Mouse (Mus musculus) small intestine, adult 2 months (tissue): Measurements from ENCODE around the gene Gemin7. TPM values are rescaled to one million over a fixed set of nuclear protein-coding genes. Genes with fewer than 3 reads are reported as not detected.
A peak's percentile ranks its signal among the peaks of the same experiment; 100 is the strongest.

Source experiments
- H3K27ac ChIP-seq: fragments of 200-500 bp; 2 replicates; pipeline ENCODE4 v1.5.1; 2012; ENCODE audit warnings: low read depth, low read length, control low read depth, inconsistent platforms; ENCODE audit not compliant: insufficient read depth
- H3K27me3 ChIP-seq: fragments of 200-500 bp; 2 replicates; pipeline ENCODE4 v1.6.1; 2012; ENCODE audit warnings: mild to moderate bottlenecking, moderate library complexity, low read length, inconsistent platforms; ENCODE audit not compliant: control insufficient read depth, insufficient read depth
- H3K36me3 ChIP-seq: fragments of 200-500 bp; 2 replicates; pipeline ENCODE4 v1.6.1; 2012; ENCODE audit warnings: mild to moderate bottlenecking, low read length, control low read depth, inconsistent platforms; ENCODE audit not compliant: control insufficient read depth, insufficient read depth
- H3K4me1 ChIP-seq: fragments of 200-500 bp; 2 replicates; pipeline ENCODE4 v1.6.1; 2012; ENCODE audit warnings: low read length, inconsistent platforms, mixed read lengths; ENCODE audit not compliant: control insufficient read depth, insufficient read depth, insufficient read length
- H3K4me3 ChIP-seq: fragments of 200-500 bp; 2 replicates; pipeline ENCODE4 v1.5.1; 2012; ENCODE audit warnings: low read depth, mild to moderate bottlenecking, control low read depth, inconsistent platforms, low read length, moderate library complexity
- CTCF ChIP-seq: fragments of 200-500 bp; IDR thresholded peaks from 2 replicates; pipeline ENCODE4 v1.5.1; 2012; ENCODE audit warnings: low read depth, mild to moderate bottlenecking, control low read depth, inconsistent platforms, low read length, moderate library complexity, mixed read lengths; ENCODE audit not compliant: insufficient replicate concordance, insufficient read length; ENCODE audit errors: extremely low read depth
- POLR2A ChIP-seq: fragments of 200-500 bp; IDR thresholded peaks from 2 replicates; pipeline ENCODE4 v1.6.1; 2012; ENCODE audit warnings: low read depth, mild to moderate bottlenecking, control low read depth, inconsistent platforms, low read length, moderate library complexity
- WGBS: fragments of 180-500 bp; shearing (Covaris S2); methylation state at CpG from one replicate; pipeline ENCODE4 v1.1.7; 2018; 5-methylcytosine and 5-hydroxymethylcytosine counted together
- polyA plus RNA-seq: library from polyadenylated mRNA; depleted of rRNA; stranded (reverse); fragments of >200 nt; gene quantifications from 2 replicates; pipeline ENCODE4 v1.2.3, GENCODE M21; 2012; rRNA removed

Gemin7 gene
- 85.5 and 146 TPM in 2 replicates for polyA plus RNA-seq

DNA sequence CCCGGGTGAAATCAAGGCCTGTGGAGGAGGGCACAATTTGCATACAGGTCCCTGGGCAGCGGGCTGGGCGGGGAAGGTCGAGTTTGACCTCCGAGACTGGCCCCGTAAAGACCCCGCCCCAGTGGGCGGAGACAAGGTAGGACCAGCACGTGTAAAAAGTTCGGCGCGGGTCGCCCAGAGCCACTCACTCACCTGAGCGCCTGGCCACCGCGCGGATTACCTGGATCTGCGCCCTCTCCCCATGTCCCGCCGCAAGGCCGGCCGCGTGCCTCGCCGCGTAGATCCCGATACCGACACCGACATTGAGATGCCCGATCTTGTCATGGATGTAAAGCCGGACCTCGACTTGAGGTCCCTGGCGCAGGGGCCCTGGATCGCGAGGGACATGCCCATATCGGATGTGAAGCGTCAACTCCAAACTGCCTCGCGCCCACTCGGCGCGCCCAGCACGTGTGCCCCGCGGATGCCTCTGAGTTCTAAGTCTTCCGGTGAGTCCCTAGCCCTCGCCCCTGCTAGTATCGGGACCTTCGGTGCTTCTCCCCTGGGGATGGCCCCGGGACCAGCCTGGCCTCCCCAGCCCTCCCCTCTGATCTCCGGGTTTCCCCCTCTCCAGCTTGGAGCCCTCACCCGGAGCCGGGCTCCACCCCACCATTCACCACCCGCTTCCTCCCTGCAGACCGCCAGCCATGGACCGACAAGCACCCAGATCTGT, at the start of gene Gemin7, which contains the start of gene Zfp296:
Gemin7 (minus strand) TSS at position 455 of the 712 bp plus-strand sequence.
Zfp296 (plus strand) TSS at position 147 of the 712 bp plus-strand sequence.
- Histone ChIP-seq H3K27ac (no peak within 1 kb of the TSS), H3K4me3 (peak within 1 kb of the TSS; percentile 68), H3K27me3 (no peaks in the 10 kb centered on the region), H3K4me1 (peaks cover 13% of the 10 kb centered on the region), H3K36me3 (peaks cover 15% of the 10 kb centered on the region)
- WGBS: under 1% methylated on average over 56 of the region's 56 CpGs
- no peak for TF ChIP-seq CTCF
- TF ChIP-seq POLR2A: no peak

DNA sequence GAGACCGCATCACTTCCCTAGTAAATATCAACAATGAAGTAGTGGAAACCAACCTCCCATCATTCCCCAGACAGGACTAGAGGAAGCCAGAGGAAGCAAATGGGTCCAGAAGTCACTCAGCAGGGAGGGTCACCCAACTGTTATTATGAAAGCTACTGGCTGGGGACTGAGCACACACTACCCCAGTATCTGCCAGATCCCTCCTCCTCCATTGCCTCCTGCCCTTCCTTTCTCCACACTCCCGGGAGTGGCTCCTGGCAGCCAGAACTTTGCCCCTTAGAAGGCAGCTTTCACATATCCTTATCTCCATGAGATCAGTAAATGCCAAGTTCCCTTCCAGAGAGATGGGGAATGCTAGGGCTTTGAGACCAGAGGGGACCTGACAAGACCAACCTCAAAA, 46.0 kb upstream of the Gemin7 start:
- no peak for TF ChIP-seq CTCF
- no peak for TF ChIP-seq POLR2A
- Histone ChIP-seq H3K36me3 (peaks cover 9% of the 10 kb centered on the region), H3K27ac (peak overlapping the region; percentile 98), H3K4me3 (peak overlapping the region; percentile 41), H3K27me3 (no peaks in the 10 kb centered on the region), H3K4me1 (peaks cover 31% of the 10 kb centered on the region)
- WGBS: 13% methylated on average over 2 of the region's 2 CpGs

DNA sequence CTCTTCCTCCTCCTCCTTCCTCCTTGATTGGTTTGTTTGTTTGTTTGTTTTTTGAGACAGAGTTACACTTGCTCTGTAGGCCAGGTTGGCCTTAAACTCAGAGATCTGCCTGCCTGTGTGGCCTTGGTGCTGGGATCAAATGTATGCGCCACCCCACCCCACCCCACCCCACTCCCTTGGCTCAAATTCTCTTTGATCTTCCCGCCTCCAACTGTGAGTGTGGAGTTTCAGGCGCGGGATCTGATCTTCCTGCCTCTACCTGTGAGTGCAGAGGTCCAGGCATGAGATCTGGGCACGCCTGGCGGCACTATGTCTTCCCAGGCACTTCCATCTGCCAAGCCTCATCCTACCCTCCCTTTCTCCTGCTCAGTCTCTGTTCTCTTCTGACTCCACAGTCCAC, 44.8 kb upstream of the Gemin7 start:
- peak overlapping the region; percentile 98 for H3K27ac ChIP-seq
- TF ChIP-seq CTCF (no peak), POLR2A (no peak)
- H3K4me3 ChIP-seq: peak overlapping the region; percentile 41; the same call in 1 of the 2 replicates
- no peaks in the 10 kb centered on the region for H3K27me3 ChIP-seq
- WGBS: 26% methylated on average over 6 of the region's 6 CpGs
- H3K4me1 ChIP-seq: peaks cover 31% of the 10 kb centered on the region
- H3K36me3 ChIP-seq: peaks cover 18% of the 10 kb centered on the region

DNA sequence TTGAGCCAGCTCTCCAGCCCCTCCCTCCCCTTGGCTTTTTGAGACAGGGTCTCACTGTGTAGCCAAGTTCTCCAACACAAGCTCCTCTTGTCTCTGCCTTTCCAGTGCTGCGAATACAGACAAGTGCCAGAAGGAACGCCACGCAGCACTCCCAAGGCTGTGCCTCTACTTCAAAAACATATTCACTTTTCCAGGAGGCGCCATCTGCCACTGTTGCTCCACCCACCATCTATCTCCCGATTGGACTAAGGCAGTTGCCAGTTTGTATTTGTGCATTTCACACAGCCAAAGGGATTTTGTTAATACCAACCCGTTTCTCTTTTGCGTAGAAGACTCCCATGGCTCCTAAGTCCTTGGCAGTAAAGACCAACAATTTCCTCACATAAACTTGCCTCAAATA, 43.4 kb upstream of the Gemin7 start:
- TF ChIP-seq CTCF (no peak), POLR2A (no peak)
- Histone ChIP-seq H3K4me3 (no peak overlapping the region), H3K36me3 (peaks cover 32% of the 10 kb centered on the region), H3K27ac (no peak overlapping the region), H3K27me3 (no peaks in the 10 kb centered on the region), H3K4me1 (peaks cover 30% of the 10 kb centered on the region)
- WGBS: 85% methylated on average over 7 of the region's 7 CpGs

DNA sequence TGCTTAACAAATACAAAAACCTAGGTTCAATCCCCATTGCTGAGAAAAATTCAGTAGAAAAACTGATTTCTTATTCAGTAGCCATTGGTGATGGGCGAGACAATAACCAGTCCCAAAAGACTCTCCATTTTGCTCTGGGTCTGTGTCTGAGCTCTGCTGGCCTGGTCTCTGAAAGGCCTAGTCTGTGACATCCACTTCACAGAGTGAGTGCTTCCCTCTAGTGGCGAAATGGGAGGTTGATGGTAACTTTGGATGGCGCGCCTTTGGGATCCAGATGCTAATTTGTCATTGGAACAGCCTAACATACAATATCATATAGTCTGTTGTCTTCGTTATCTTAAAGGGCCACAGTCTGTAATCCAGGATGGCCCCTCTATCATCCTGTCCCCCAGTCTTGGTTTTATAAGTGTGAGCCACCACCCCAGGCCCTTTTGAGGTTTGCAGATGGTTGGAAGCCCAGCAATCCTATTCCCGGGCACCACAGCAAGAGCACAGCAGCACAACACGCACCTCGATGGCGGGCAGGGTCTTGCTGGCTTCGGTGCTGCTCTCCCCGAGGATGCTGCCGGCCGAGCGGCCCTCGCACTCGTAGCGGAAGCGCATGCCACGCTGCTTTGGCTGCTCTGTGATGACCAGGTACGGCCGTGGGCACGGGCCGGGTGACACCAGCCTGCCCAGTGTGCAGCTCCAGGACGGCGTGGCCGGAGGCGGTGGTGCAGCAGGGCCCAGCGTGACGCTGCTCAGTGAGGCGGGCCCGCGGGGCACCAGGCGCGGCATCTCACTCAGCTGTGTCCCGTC, 41.8 kb upstream of the Gemin7 start:
- Histone ChIP-seq H3K36me3 (peaks cover 46% of the 10 kb centered on the region), H3K4me1 (peaks cover 37% of the 10 kb centered on the region), H3K4me3 (peak overlapping the region; percentile 4; the same call in 1 of the 2 replicates), H3K27me3 (no peaks in the 10 kb centered on the region), H3K27ac (no peak overlapping the region)
- TF ChIP-seq CTCF: peak; percentile 81; the same call in 1 of the 2 replicates
- TF ChIP-seq POLR2A: no peak
- WGBS: 40% methylated on average over 35 of the region's 35 CpGs

DNA sequence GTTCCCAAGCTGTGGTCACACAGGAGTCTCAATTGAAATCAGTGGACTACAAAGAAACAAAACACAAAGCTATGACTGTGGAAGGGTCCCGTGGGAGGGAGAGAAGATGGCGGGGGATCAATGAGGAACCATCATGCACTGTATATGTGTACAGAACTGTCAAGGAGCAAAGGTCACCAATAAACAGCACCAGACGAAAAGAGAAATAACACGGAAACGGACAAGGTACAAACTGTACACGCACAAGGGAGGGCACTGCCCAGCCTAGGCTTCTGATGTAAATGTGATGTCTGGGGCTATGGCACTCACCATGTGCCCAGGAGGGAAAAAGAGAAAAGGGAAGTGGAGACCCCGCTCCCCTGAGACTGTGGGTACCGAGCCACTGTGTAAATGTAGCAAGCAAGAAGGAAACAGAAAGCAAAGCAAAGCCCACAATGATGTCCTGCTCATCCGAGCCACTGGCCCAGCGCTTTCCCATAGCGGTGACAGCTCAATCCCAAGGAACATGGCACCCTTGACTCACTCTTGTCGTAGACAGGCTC, 37.7 kb upstream of the Gemin7 start:
- peak overlapping the region; percentile 91 for H3K27ac ChIP-seq
- H3K4me3 ChIP-seq: no peak overlapping the region
- peaks cover 72% of the 10 kb centered on the region for H3K36me3 ChIP-seq
- H3K27me3 ChIP-seq: no peaks in the 10 kb centered on the region
- TF ChIP-seq POLR2A (no peak), CTCF (no peak)
- 43% methylated on average over 12 of the region's 12 CpGs for WGBS
- H3K4me1 ChIP-seq: peaks cover 25% of the 10 kb centered on the region
